Mouse (Mus musculus) lung, postnatal 0 days (tissue): ENCODE measurements at regions not wholly inside any gene's neighbourhood (a gene's known extent, or its start where the extent isn't known, plus 50 kb on each side); places are given as distances from the start of the nearest gene placed in this dataset.

Experiments
- ATAC-seq: fragments of 200-750 bp; cut with Nextera tagmentation; 2 replicates; pipeline ENCODE4 v1.8.0; 2017; ENCODE audit warnings: moderate library complexity
- DNase-seq: peaks from one replicate; pipeline ENCODE4 v3.0.0-alpha.2; 2016; ENCODE audit warnings: low spot score
- H3K27ac ChIP-seq: fragments of 300-500 bp; sonication (generic); 2 replicates; pipeline ENCODE4 v1.5.1; 2014; ENCODE audit warnings: antibody characterized with exemption, mild to moderate bottlenecking, low read length, mixed read lengths
- H3K27me3 ChIP-seq: fragments of 300-500 bp; sonication (generic); replicated peaks from 2 replicates; pipeline ENCODE4 v1.6.1; 2014; ENCODE audit warnings: low read length, mixed read lengths; ENCODE audit not compliant: insufficient read depth
- H3K36me3 ChIP-seq: fragments of 300-500 bp; sonication (generic); 2 replicates; pipeline ENCODE4 v1.6.1; 2014; ENCODE audit warnings: low read length, mixed read lengths; ENCODE audit not compliant: insufficient read depth
- H3K4me1 ChIP-seq: fragments of 300-500 bp; sonication (generic); 2 replicates; pipeline ENCODE4 v1.6.1; 2014; ENCODE audit warnings: antibody characterized with exemption, low read depth, low read length, mixed read lengths; ENCODE audit not compliant: insufficient read depth
- H3K4me2 ChIP-seq: fragments of 300-500 bp; sonication (generic); replicated peaks from 2 replicates; pipeline ENCODE4 v1.6.1; 2014; ENCODE audit warnings: low read depth, mild to moderate bottlenecking, low read length, moderate library complexity, mixed read lengths
- H3K4me3 ChIP-seq: fragments of 300-500 bp; sonication (generic); 2 replicates; pipeline ENCODE4 v1.5.1; 2014; ENCODE audit warnings: low read depth, low read length
- H3K9ac ChIP-seq: fragments of 300-500 bp; sonication (generic); replicated peaks from 2 replicates; pipeline ENCODE4 v1.6.1; 2014; ENCODE audit warnings: low read depth, mild to moderate bottlenecking
- H3K9me3 ChIP-seq: fragments of 300-500 bp; sonication (generic); 2 replicates; pipeline ENCODE4 v1.6.1; 2016; ENCODE audit warnings: low read length, mixed read lengths
- CTCF ChIP-seq: IDR thresholded peaks from 2 replicates; pipeline ENCODE4 v1.5.1; 2016; ENCODE audit warnings: antibody characterized with exemption, mild to moderate bottlenecking
- EP300 ChIP-seq: IDR thresholded peaks from 2 replicates; pipeline ENCODE4 v1.6.1; 2016; ENCODE audit warnings: antibody characterized with exemption, mild to moderate bottlenecking, control low read depth
- WGBS: fragments of 180-500 bp; shearing (Covaris S2); extraction: QIAGEN DNeasy Blood & Tissue Kit; methylation state at CpG from one replicate; pipeline ENCODE4 v1.1.7; 2014; 5-methylcytosine and 5-hydroxymethylcytosine counted together

DNA sequence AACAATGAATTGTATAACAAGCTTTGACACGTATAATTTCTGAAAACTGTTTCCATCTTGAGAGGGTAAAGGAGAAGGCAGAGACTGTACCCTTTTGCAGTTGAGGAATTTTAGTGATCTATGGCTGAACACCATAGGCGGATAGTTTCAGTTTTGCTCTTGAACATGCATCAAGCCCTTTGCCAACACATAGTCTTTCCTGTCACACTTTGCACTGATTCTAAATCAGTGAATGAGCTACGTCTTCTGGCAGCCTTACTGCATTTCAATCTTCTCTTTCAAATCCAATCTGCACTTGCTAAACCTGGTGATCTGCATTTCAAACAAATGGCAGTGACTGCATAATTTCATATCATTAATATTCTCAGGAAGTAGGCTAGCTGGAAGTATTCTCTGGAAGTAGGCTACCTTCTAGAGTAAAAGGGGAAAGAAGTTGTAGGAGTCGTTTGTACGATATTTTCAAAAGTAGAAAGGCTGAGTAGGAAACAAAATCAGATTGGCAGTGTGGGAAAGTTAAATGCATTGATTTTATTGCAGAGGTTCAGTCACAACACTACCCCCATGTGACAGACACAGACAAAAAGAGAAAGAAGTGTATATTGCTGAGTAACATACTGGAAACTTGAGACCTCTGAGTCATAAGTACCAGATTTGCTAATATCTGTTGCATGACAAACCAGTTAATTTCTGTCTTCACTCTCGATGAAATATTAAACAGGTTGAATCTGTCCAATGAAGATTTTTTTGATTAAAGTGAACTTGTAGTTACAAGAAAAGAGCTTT lies 983.3 kb upstream of the Nr2f1 start:
- Histone ChIP-seq H3K36me3 (no peaks in the 10 kb centered on the region), H3K4me1 (no peaks in the 10 kb centered on the region), H3K4me3 (no peak overlapping the region), H3K27ac (no peak overlapping the region), H3K9me3 (no peaks in the 10 kb centered on the region), H3K4me2 (no peak overlapping the region), H3K27me3 (no peaks in the 10 kb centered on the region), H3K9ac (no peak overlapping the region)
- TF ChIP-seq EP300 (no peak), CTCF (no peak)
- 71% methylated on average over 6 of the region's 6 CpGs for WGBS
- DNase-seq (no peak), ATAC-seq (no peak)

DNA sequence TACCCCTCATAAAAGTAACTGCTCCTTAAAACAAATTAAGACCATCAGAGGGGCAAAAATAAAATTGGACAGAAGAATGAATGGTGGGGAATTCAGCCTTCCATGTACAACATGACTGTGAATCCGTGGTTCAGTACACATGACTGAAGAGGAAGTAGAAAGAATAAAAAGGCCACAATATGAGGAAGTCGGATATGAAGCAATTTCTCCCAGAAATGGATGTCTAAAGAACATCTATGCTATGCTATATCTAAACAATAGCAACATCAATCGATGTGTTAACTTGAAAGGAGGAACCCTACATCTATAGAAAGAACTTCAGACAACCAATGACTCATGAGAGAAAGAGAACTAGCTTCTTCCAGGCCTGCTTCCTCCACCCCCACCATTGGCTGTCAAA lies 959.2 kb upstream of the Nr2f1 start:
- H3K9ac ChIP-seq = no peak overlapping the region
- 39% methylated on average over 3 of the region's 3 CpGs for WGBS
- no peaks in the 10 kb centered on the region for H3K9me3 ChIP-seq
- TF ChIP-seq EP300 (no peak), CTCF (no peak)
- no peak for DNase-seq
- no peak overlapping the region for H3K4me2 ChIP-seq
- H3K27me3 ChIP-seq = no peaks in the 10 kb centered on the region
- no peak for ATAC-seq
- no peak overlapping the region for H3K4me3 ChIP-seq
- H3K27ac ChIP-seq = no peak overlapping the region
- no peaks in the 10 kb centered on the region for H3K4me1 ChIP-seq
- H3K36me3 ChIP-seq = no peaks in the 10 kb centered on the region

DNA sequence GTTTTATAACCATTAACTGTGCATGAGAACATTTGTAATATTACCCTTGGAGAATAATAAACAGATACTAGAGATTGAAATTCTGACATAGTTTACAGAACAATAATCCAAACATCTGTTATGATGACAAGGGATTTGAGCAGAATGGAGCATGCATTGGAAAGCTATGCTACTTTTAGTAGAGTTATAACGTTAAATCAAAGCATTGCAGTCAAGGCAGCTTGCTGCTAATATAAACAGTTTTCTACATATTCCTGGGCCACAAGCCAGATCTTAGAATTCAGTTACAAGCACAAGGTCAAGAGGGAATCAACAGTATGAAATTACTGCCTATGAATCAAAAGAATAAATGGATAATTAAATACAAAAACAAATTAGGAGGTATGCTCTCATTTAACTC lies 943.3 kb upstream of the Nr2f1 start:
- peak; percentile 8 for DNase-seq
- no peaks in the 10 kb centered on the region for H3K4me1 ChIP-seq
- TF ChIP-seq EP300 (no peak), CTCF (no peak)
- no peak for ATAC-seq
- H3K9ac ChIP-seq = no peak overlapping the region
- no peaks in the 10 kb centered on the region for H3K9me3 ChIP-seq
- no peak overlapping the region for H3K4me2 ChIP-seq
- H3K27ac ChIP-seq = no peak overlapping the region
- 30% methylated on average over 1 of the region's 1 CpGs for WGBS
- H3K4me3 ChIP-seq = no peak overlapping the region
- no peaks in the 10 kb centered on the region for H3K36me3 ChIP-seq
- no peaks in the 10 kb centered on the region for H3K27me3 ChIP-seq

DNA sequence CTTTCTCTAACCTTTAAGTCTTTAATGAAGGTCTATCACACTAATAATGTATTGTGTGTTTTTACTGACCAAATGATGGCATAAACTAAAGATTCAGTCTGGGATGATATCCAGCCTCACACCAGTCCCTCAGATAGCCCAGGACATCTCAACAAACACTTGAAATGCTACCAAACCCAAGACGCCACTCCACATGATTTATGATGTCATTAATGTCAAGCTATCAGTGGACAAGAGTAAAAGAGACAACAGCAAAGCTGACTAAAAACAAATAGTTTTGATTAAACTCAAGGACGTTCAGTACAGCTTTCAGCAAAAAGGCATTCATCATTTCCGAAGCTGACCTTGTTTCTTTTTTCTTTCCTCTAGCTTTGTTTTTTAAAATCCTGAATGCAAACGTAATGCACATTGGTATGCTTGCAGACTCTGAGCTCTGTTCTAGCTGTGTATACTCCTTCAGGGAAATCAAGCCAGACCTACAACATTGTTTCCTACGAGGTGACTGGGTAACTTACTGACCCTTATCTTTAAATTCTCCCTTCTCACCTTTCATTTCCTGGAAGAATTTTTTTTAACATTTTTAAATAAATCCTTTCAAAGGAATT lies 941.9 kb upstream of the Nr2f1 start:
- no peaks in the 10 kb centered on the region for H3K9me3 ChIP-seq
- no peak overlapping the region for H3K27ac ChIP-seq
- DNase-seq = no peak
- 10% methylated on average over 5 of the region's 5 CpGs for WGBS
- no peak overlapping the region for H3K4me3 ChIP-seq
- no peak overlapping the region for H3K4me2 ChIP-seq
- no peaks in the 10 kb centered on the region for H3K4me1 ChIP-seq
- no peaks in the 10 kb centered on the region for H3K27me3 ChIP-seq
- ATAC-seq = no peak
- H3K9ac ChIP-seq = no peak overlapping the region
- TF ChIP-seq EP300 (no peak), CTCF (no peak)
- H3K36me3 ChIP-seq = no peaks in the 10 kb centered on the region

DNA sequence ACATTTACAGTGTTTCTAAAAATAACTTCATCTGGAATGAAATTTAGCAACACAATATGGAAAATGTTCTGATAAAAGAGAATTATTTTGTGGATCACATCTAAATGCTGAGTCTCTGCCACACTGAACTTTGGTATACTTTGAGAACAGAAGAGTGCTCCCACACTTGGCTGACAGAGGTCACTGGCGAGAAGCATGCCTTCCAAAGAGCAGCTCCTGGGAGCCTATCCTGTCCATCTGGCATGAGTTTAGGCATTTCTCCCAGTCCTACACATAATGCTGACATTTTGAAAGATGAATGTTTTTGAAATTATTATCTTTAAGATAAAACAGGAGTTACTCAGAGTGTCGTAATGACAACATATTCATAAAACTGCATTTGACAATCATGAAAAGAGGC lies 939.2 kb upstream of the Nr2f1 start:
- TF ChIP-seq EP300 (no peak), CTCF (no peak)
- ATAC-seq = no peak
- Histone ChIP-seq H3K27ac (no peak overlapping the region), H3K4me3 (no peak overlapping the region), H3K4me2 (no peak overlapping the region), H3K9me3 (no peaks in the 10 kb centered on the region), H3K27me3 (no peaks in the 10 kb centered on the region), H3K9ac (no peak overlapping the region), H3K36me3 (no peaks in the 10 kb centered on the region), H3K4me1 (no peaks in the 10 kb centered on the region)
- DNase-seq = no peak
- WGBS = 49% methylated on average over 2 of the region's 2 CpGs

DNA sequence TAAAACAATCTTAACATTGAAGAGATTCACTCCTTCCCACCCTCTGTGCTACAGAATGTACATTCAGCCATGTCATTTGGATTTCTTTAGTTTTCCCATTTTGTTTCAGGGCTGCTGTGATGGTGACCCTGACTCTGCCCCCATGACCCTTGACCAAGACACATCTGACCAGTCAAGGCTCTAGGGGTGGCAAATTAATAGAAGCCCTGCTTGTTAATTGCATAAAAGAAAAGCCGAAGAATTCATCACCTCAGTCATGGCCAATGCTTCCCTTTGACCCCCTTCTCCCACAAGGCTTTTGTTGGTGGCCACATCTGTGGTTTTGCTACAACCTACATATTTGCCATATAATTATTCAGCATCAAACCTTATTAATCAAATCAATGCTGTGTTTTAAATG lies 937.2 kb upstream of the Nr2f1 start:
- H3K4me3 ChIP-seq = no peak overlapping the region
- WGBS = 97% methylated on average over 1 of the region's 1 CpGs
- no peaks in the 10 kb centered on the region for H3K36me3 ChIP-seq
- no peak for TF ChIP-seq EP300
- no peak for TF ChIP-seq CTCF
- ATAC-seq (no peak), DNase-seq (no peak)
- H3K9ac ChIP-seq = no peak overlapping the region
- no peaks in the 10 kb centered on the region for H3K27me3 ChIP-seq
- no peak overlapping the region for H3K27ac ChIP-seq
- no peaks in the 10 kb centered on the region for H3K9me3 ChIP-seq
- H3K4me2 ChIP-seq = no peak overlapping the region
- no peaks in the 10 kb centered on the region for H3K4me1 ChIP-seq
